Mouse (Mus musculus) layer of hippocampus, adult 11-12 months (tissue): ENCODE data around the gene Tia1.
A peak's percentile ranks its signal among the peaks of the same experiment; 100 is the strongest.
"Not testable (repeated sequence)": the region's sequence is repeated elsewhere in the genome, so short reads cannot be mapped to it uniquely, and the experiment has no call there.

Source experiments
- DNase-seq: peaks from one replicate; pipeline ENCODE4 v3.0.0; 2022; ENCODE audit warnings: low spot score

The Tia1 gene

GRCm38 (mm10) chr6:86404100-86404861, at the start of gene Tia1:
Gene Tia1 (plus strand): TSS chr6:86404219.
- DNase-seq, result peak; percentile 96

GRCm38 (mm10) chr6:86354948-86355347, 49.1 kb upstream of the Tia1 start:
- no peak for DNase-seq

- DNase-seq, result no peak
These were observed 47.1 kb upstream of the Tia1 start for GRCm38 (mm10) chr6:86356956-86357355.

- DNase-seq, result no peak
These were observed 43.3 kb upstream of the Tia1 start for GRCm38 (mm10) chr6:86360691-86361090.

GRCm38 (mm10) chr6:86361373-86361772, 42.6 kb upstream of the Tia1 start:
- DNase-seq, result no peak

- peak; percentile 80 for DNase-seq
These were observed 39.4 kb upstream of the Tia1 start for GRCm38 (mm10) chr6:86364442-86365141.

GRCm38 (mm10) chr6:86365371-86366124, 38.5 kb upstream of the Tia1 start, which contains the start of gene Fam136a:
Gene Fam136a (plus strand): TSS chr6:86365646.
- DNase-seq, result peak; percentile 92

- DNase-seq, result peak; percentile 32
These were observed 37.7 kb upstream of the Tia1 start for GRCm38 (mm10) chr6:86366125-86366852.

GRCm38 (mm10) chr6:86366853-86367249, 37.2 kb upstream of the Tia1 start:
- DNase-seq, result no peak

GRCm38 (mm10) chr6:86368479-86368878, 35.5 kb upstream of the Tia1 start:
- no peak for DNase-seq

- no peak for DNase-seq
These were observed 33.8 kb upstream of the Tia1 start for GRCm38 (mm10) chr6:86370093-86370713.

GRCm38 (mm10) chr6:86370764-86371339, 33.2 kb upstream of the Tia1 start, which contains the start of gene Snrpg:
Gene Snrpg (plus strand): TSS chr6:86371304.
- DNase-seq, result no peak

GRCm38 (mm10) chr6:86371340-86371911, 32.6 kb upstream of the Tia1 start:
- peak; percentile 96 for DNase-seq

- DNase-seq, result no peak
These were observed 32.0 kb upstream of the Tia1 start for GRCm38 (mm10) chr6:86371950-86372516.

GRCm38 (mm10) chr6:86373556-86373955, 30.5 kb upstream of the Tia1 start:
- DNase-seq, result no peak

GRCm38 (mm10) chr6:86378341-86378740, 25.7 kb upstream of the Tia1 start:
- DNase-seq, result no peak

- DNase-seq, result not testable (repeated sequence)
These were observed 23.9 kb upstream of the Tia1 start for GRCm38 (mm10) chr6:86380112-86380511.

GRCm38 (mm10) chr6:86382551-86382950, 21.5 kb upstream of the Tia1 start:
- no peak for DNase-seq

- DNase-seq, result no peak
These were observed 20.6 kb upstream of the Tia1 start for GRCm38 (mm10) chr6:86383370-86383769.

GRCm38 (mm10) chr6:86384692-86385091, 19.3 kb upstream of the Tia1 start:
- no peak for DNase-seq
